8 mouse cellular contexts compared by ENCODE assay signal in the genomic region with DNA sequence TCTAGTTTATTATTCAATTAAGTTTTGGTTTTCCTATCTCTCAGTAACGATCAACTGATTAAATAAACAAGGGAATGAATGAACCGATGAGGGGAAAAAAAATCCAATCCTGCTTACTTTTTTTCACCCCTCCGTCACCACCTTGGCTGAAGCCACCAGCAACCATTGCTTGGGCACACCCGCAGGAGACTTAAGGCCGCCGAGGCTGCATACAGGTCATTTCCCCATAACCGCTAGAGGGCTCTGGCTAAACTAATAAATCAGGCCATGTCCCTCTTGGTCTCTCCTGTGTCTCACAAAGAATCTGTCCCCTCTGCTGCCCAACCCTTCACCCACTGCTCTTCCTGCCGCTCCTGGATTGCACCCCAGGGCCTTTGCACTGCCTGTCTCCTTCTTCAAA.
DNase-seq lines count a peak whose midpoint lies in the region; ATAC-seq and TF ChIP-seq lines count a peak whose summit lies in the region.
"Had no signal": no experiment of that assay in that cellular context is flagged by ENCODE, and none has a peak within 500 bp of the region (broad histone marks: within the 10 kb centered on the region; RNA-seq: fewer than 3 reads in every experiment).

No protein-coding gene starts in this region.

- no peak overlapping the region for H3K4me3 ChIP-seq in forebrain, embryonic 11.5 days (ENCODE audit: low read depth, low read length)
- H3K4me3 ChIP-seq in kidney, embryonic 15.5 days (replicated peaks) = no peak overlapping the region
- no peak overlapping the region for H3K4me3 ChIP-seq in midbrain, postnatal 0 days (ENCODE audit: low read depth, low read length)

- no peaks in the 10 kb centered on the region for H3K36me3 ChIP-seq in forebrain, embryonic 11.5 days (ENCODE audit: control insufficient read depth, insufficient read depth, low read length)
- no peaks in the 10 kb centered on the region for H3K36me3 ChIP-seq in kidney, embryonic 15.5 days
- no peaks in the 10 kb centered on the region for H3K36me3 ChIP-seq in midbrain, postnatal 0 days (ENCODE audit: insufficient read depth, low read length)
- H3K36me3 ChIP-seq: embryonic facial prominence, embryonic 15.5 days had no signal

- 12% methylated on average over 8 of the region's 8 CpGs for WGBS in forebrain, embryonic 11.5 days
- WGBS in kidney, embryonic 15.5 days = 12% methylated on average over 8 of the region's 8 CpGs
- WGBS in midbrain, postnatal 0 days = 19% methylated on average over 8 of the region's 8 CpGs

- H3K27me3 ChIP-seq in forebrain, embryonic 11.5 days (ENCODE audit: control insufficient read depth, insufficient read depth, low read length) = peaks cover 13% of the 10 kb centered on the region
- H3K27me3 ChIP-seq in kidney, embryonic 15.5 days = peaks cover 59% of the 10 kb centered on the region
- no peaks in the 10 kb centered on the region for H3K27me3 ChIP-seq in midbrain, postnatal 0 days (ENCODE audit: insufficient read depth, low read length)

- H3K27ac ChIP-seq in forebrain, embryonic 11.5 days (ENCODE audit: low read depth, low read length) = no peak overlapping the region
- H3K27ac ChIP-seq in kidney, embryonic 15.5 days = no peak overlapping the region
- H3K27ac ChIP-seq in midbrain, postnatal 0 days (ENCODE audit: low read depth, low read length) = no peak overlapping the region
- H3K27ac ChIP-seq: embryonic facial prominence, embryonic 15.5 days had no signal

- no peak overlapping the region for H3K4me2 ChIP-seq in forebrain, embryonic 11.5 days (ENCODE audit: low read depth, low read length, severe bottlenecking)
- peak overlapping the region; percentile 53 for H3K4me2 ChIP-seq in kidney, embryonic 15.5 days
- H3K4me2 ChIP-seq in midbrain, postnatal 0 days (ENCODE audit: low read depth, low read length, poor library complexity, severe bottlenecking) = no peak overlapping the region

- H3K9ac ChIP-seq in forebrain, embryonic 11.5 days (ENCODE audit: low read length) = no peak overlapping the region
- no peak overlapping the region for H3K9ac ChIP-seq in kidney, embryonic 15.5 days
- H3K9ac ChIP-seq in midbrain, postnatal 0 days (replicated peaks; ENCODE audit: low read length, poor library complexity, severe bottlenecking) = no peak overlapping the region
- H3K9ac ChIP-seq: embryonic facial prominence, embryonic 15.5 days had no signal

- TF ChIP-seq CTCF in midbrain, postnatal 0 days (IDR thresholded peaks at IDR 0.05) = peak; percentile 58

- peak; percentile 7 for DNase-seq in CD4-positive helper T cell, adult 2 months (ENCODE audit: low read depth, low spot score)
- peak; percentile 16 for DNase-seq in Muller cell, postnatal 12 days (ENCODE audit: inconsistent ontology term)
- peak; percentile 62 for DNase-seq in forebrain, embryonic 11.5 days (ENCODE audit: low spot score)
- DNase-seq in midbrain, postnatal 0 days (ENCODE audit: low spot score) = peak; percentile 65
- no peak for DNase-seq in thymus, postnatal 0 days (ENCODE audit: low spot score)
- no peak for DNase-seq in ovary, adult 18-20 months (ENCODE audit: low spot score)

- peaks cover 2% of the 10 kb centered on the region; the same call in 1 of the 2 replicates for H3K9me3 ChIP-seq in forebrain, embryonic 11.5 days (ENCODE audit: control insufficient read depth, low read length)
- H3K9me3 ChIP-seq in kidney, embryonic 15.5 days (replicated peaks) = no peaks in the 10 kb centered on the region
- H3K9me3 ChIP-seq in midbrain, postnatal 0 days (ENCODE audit: low read length) = no peaks in the 10 kb centered on the region
- H3K9me3 ChIP-seq: embryonic facial prominence, embryonic 15.5 days had no signal

- no peaks in the 10 kb centered on the region; the same call in 1 of the 2 replicates for H3K4me1 ChIP-seq in forebrain, embryonic 11.5 days (replicated peaks; ENCODE audit: control insufficient read depth, insufficient read depth, low read length)
- peaks cover 12% of the 10 kb centered on the region for H3K4me1 ChIP-seq in kidney, embryonic 15.5 days
- H3K4me1 ChIP-seq in midbrain, postnatal 0 days (ENCODE audit: insufficient read depth, low read length) = 0 out of 2 replicates have a peak, but pooled peaks cover 3% of the 10 kb centered on the region
- H3K4me1 ChIP-seq: embryonic facial prominence, embryonic 15.5 days had no signal

- ATAC-seq in forebrain, embryonic 11.5 days (replicated peaks; ENCODE audit: low FRiP score) = 0 out of 2 replicates have a peak, but pooled peaks have one; percentile 21
- ATAC-seq in kidney, embryonic 15.5 days (replicated peaks; ENCODE audit: low FRiP score) = no peak
- no peak for ATAC-seq in midbrain, postnatal 0 days (ENCODE audit: low FRiP score)

Comparison
In these comparisons a context has a peak if more than half of its experiments do, and no peak if none do; other contexts are left out.
1. DNase-seq: peak in CD4-positive helper T cell, adult 2 months (single experiment), Muller cell, postnatal 12 days (single experiment), forebrain, embryonic 11.5 days (single experiment) and midbrain, postnatal 0 days (single experiment); none in thymus, postnatal 0 days (single experiment) and ovary, adult 18-20 months (single experiment).